Mouse (Mus musculus): Measurements from ENCODE around the gene Rbms1. TPM values are rescaled to one million over a fixed set of nuclear protein-coding genes. Genes with fewer than 3 reads are reported as not detected.

The Rbms1 gene
- total and polyA plus RNA-seq, 3 experiments, result 10.1 to 27.4 TPM; not detected in 1

- H3K4me3 ChIP-seq (ENCODE audit: control insufficient read depth in 1 of 2, insufficient read depth in 1 of 2, low read depth in 2 of 2, low read length in 2 of 2), result no peak overlapping the region
- no peaks in the 10 kb centered on the region; a peak in 1 of 4 replicates for H3K36me3 ChIP-seq (ENCODE audit: control insufficient read depth in 1 of 2, insufficient read depth in 2 of 2, low read length in 2 of 2)
- H3K27ac ChIP-seq (ENCODE audit: control insufficient read depth, low read depth, low read length), result no peak overlapping the region
Observed at GRCm38 (mm10) chr2:60751274-60751673, 211.7 kb downstream of the Rbms1 start.

GRCm38 (mm10) chr2:60750591-60750990 lies 212.4 kb downstream of the Rbms1 start:
- no peak for TF ChIP-seq HCFC1 (IDR thresholded peaks at IDR 0.05; ENCODE audit: low read depth, low read length)
- Histone ChIP-seq H3K9me3 (replicated peaks; ENCODE audit: insufficient read depth, low read length) (no peaks in the 10 kb centered on the region), H3K9ac (ENCODE audit: control insufficient read depth, low read depth, low read length, poor library complexity, severe bottlenecking) (no peak overlapping the region), H3K27me3 (ENCODE audit: control insufficient read depth in 1 of 2, insufficient read depth in 2 of 2, low read length in 2 of 2) (no peaks in the 10 kb centered on the region), H3K27ac (ENCODE audit: control insufficient read depth, low read depth, low read length) (no peak overlapping the region), H3K36me3 (ENCODE audit: control insufficient read depth in 1 of 2, insufficient read depth in 2 of 2, low read length in 2 of 2) (no peaks in the 10 kb centered on the region; a peak in 1 of 4 replicates), H3K4me3 (ENCODE audit: control insufficient read depth in 1 of 2, insufficient read depth in 1 of 2, low read depth in 2 of 2, low read length in 2 of 2) (no peak overlapping the region), H3K4me1 (ENCODE audit: control insufficient read depth in 1 of 2, insufficient read depth in 2 of 2, low read length in 2 of 2) (no peaks in the 10 kb centered on the region), H3K79me2 (ENCODE audit: control insufficient read depth, insufficient read depth, low read length, poor library complexity) (no peaks in the 10 kb centered on the region)
- no peak for DNase-seq (ENCODE audit: low read depth, low spot score)

More at GRCm38 (mm10) chr2:60751274-60751673, 211.7 kb downstream of the Rbms1 start:
- no peaks in the 10 kb centered on the region for H3K9me3 ChIP-seq (replicated peaks; ENCODE audit: insufficient read depth, low read length)
- TF ChIP-seq MAFK (IDR thresholded peaks at IDR 0.05; ENCODE audit: borderline replicate concordance, low read depth, low read length) (no peak), ETS1 (IDR thresholded peaks at IDR 0.05; ENCODE audit: low read depth, low read length) (no peak), ZNF384 (IDR thresholded peaks at IDR 0.05; ENCODE audit: low read depth, low read length) (0 out of 2 replicates have a peak, but pooled peaks have one; percentile 21), USF2 (IDR thresholded peaks at IDR 0.05; ENCODE audit: borderline replicate concordance in 1 of 2, insufficient read depth in 1 of 2, low read depth in 1 of 2, low read length in 2 of 2) (no peak)
- DNase-seq (ENCODE audit: low read depth, low spot score), result no peak
- no peaks in the 10 kb centered on the region for H3K27me3 ChIP-seq (ENCODE audit: control insufficient read depth in 1 of 2, insufficient read depth in 2 of 2, low read length in 2 of 2)
- H3K9ac ChIP-seq (ENCODE audit: control insufficient read depth, low read depth, low read length, poor library complexity, severe bottlenecking), result no peak overlapping the region
- H3K4me1 ChIP-seq (ENCODE audit: control insufficient read depth in 1 of 2, insufficient read depth in 2 of 2, low read length in 2 of 2), result no peaks in the 10 kb centered on the region
- H3K79me2 ChIP-seq (ENCODE audit: control insufficient read depth, insufficient read depth, low read length, poor library complexity), result no peaks in the 10 kb centered on the region

GRCm38 (mm10) chr2:60748585-60748984 lies 214.4 kb downstream of the Rbms1 start:
- Histone ChIP-seq H3K27ac (ENCODE audit: control insufficient read depth, low read depth, low read length) (no peak overlapping the region), H3K9me3 (replicated peaks; ENCODE audit: insufficient read depth, low read length) (no peaks in the 10 kb centered on the region), H3K27me3 (ENCODE audit: control insufficient read depth in 1 of 2, insufficient read depth in 2 of 2, low read length in 2 of 2) (no peaks in the 10 kb centered on the region), H3K79me2 (ENCODE audit: control insufficient read depth, insufficient read depth, low read length, poor library complexity) (no peaks in the 10 kb centered on the region), H3K4me1 (ENCODE audit: control insufficient read depth in 1 of 2, insufficient read depth in 2 of 2, low read length in 2 of 2) (no peaks in the 10 kb centered on the region), H3K9ac (ENCODE audit: control insufficient read depth, low read depth, low read length, poor library complexity, severe bottlenecking) (no peak overlapping the region), H3K4me3 (ENCODE audit: control insufficient read depth in 1 of 2, insufficient read depth in 1 of 2, low read depth in 2 of 2, low read length in 2 of 2) (no peak overlapping the region), H3K36me3 (ENCODE audit: control insufficient read depth in 1 of 2, insufficient read depth in 2 of 2, low read length in 2 of 2) (no peaks in the 10 kb centered on the region; a peak in 1 of 4 replicates)
- DNase-seq (ENCODE audit: low read depth, low spot score), result peak; percentile 37
- TF ChIP-seq NELFE (IDR thresholded peaks at IDR 0.05; ENCODE audit: low read depth, low read length), result no peak
- TF ChIP-seq NRF1 (IDR thresholded peaks at IDR 0.05; ENCODE audit: insufficient read depth, low read depth, low read length, poor library complexity, severe bottlenecking), result no peak
- TF ChIP-seq MAZ (IDR thresholded peaks at IDR 0.05; ENCODE audit: low read depth, low read length), result no peak
- TF ChIP-seq MYB (IDR thresholded peaks at IDR 0.05; ENCODE audit: low read depth, low read length), result no peak
- TF ChIP-seq POLR2AphosphoS2 (IDR thresholded peaks at IDR 0.05; ENCODE audit: low read length), result no peak
- TF ChIP-seq POLR2A (IDR thresholded peaks at IDR 0.05; ENCODE audit: control insufficient read depth in 1 of 2, insufficient read depth in 1 of 2, low read depth in 1 of 2, low read length in 2 of 2, poor library complexity in 1 of 2), result no peak
- TF ChIP-seq CTCF (IDR thresholded peaks at IDR 0.05 in 2 of 3, conservative IDR thresholded peaks at IDR 0.05 in 1 of 3; ENCODE audit: control insufficient read depth in 1 of 3, insufficient read depth in 1 of 3, low read depth in 2 of 3, low read length in 3 of 3, poor library complexity in 1 of 3, severe bottlenecking in 1 of 3), result peak; percentile 11 to 65 (median 30); a peak in 5 of 6 replicates
- no peak for TF ChIP-seq CHD1 (IDR thresholded peaks at IDR 0.05; ENCODE audit: low read depth, low read length)
- no peak for TF ChIP-seq HCFC1 (IDR thresholded peaks at IDR 0.05; ENCODE audit: low read depth, low read length)
- TF ChIP-seq E2F4 (IDR thresholded peaks at IDR 0.05; ENCODE audit: borderline replicate concordance, low read depth, low read length), result no peak
- peak; percentile 60 for TF ChIP-seq RAD21 (IDR thresholded peaks at IDR 0.05; ENCODE audit: low read depth, low read length)
- no peak for TF ChIP-seq MAFK (IDR thresholded peaks at IDR 0.05; ENCODE audit: borderline replicate concordance, low read depth, low read length)
- TF ChIP-seq ZMIZ1 (IDR thresholded peaks at IDR 0.05; ENCODE audit: low read depth, low read length), result no peak
- TF ChIP-seq ZKSCAN1 (IDR thresholded peaks at IDR 0.05; ENCODE audit: low read depth, low read length), result no peak
- no peak for TF ChIP-seq TCF12 (IDR thresholded peaks at IDR 0.05; ENCODE audit: low read depth, low read length)
- no peak for TF ChIP-seq GABPA (IDR thresholded peaks at IDR 0.05; ENCODE audit: low read depth, low read length)
- TF ChIP-seq ZC3H11A (IDR thresholded peaks at IDR 0.05; ENCODE audit: low read depth, low read length), result peak; percentile 39; the same call in 1 of the 2 replicates
- no peak for TF ChIP-seq MEF2A (IDR thresholded peaks at IDR 0.05; ENCODE audit: extremely low read depth, insufficient replicate concordance, low read depth, low read length, poor library complexity, severe bottlenecking)
- no peak for TF ChIP-seq EP300 (IDR thresholded peaks at IDR 0.05; ENCODE audit: low read depth in 1 of 2, low read length in 2 of 2)
- TF ChIP-seq ELF1 (IDR thresholded peaks at IDR 0.05; ENCODE audit: low read depth, low read length), result no peak
- TF ChIP-seq TBP (IDR thresholded peaks at IDR 0.05; ENCODE audit: low read depth, low read length), result no peak
- no peak for TF ChIP-seq CHD2 (IDR thresholded peaks at IDR 0.05; ENCODE audit: low read length)
- TF ChIP-seq GATA1 (IDR thresholded peaks at IDR 0.05; ENCODE audit: low read depth, low read length), result no peak
